Mouse (Mus musculus): ENCODE measurements around the gene Osbpl3.

DNA sequence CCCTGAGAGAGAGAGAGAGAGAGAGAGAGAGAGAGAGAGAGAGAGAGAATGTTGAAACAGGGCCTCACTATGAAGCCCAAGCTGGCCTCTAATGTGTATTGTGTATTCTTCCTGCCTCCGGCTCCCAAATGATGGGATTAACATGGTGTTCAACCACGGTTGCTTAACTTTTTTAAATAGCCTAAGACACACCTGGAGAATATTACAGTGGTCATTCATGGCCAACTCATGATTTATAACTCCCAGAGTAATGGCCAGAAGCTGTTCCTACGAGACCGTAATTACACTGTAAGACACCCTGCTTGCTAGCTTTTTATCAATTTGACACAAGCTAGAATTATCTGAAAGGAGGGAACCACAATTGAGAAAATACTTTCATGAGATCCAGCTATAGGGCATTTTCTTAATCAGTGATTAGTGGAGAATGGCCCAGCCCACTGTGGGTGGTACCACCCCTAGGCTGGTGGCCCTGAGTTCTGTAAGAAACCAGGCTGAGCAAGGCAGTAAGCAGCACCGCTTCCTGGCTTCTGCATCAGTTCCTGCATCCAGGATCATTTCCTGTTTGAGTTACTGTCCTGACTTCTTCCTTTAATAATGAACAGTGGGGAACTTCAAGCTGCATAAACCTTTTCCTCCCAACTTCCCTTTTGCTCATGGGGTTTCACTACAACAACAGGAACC lies 115.6 kb downstream of the Osbpl3 start:
- TF ChIP-seq CTCF (IDR thresholded peaks at IDR 0.05; ENCODE audit: insufficient read depth, low read length) (no peak), POLR2A (IDR thresholded peaks at IDR 0.05; ENCODE audit: borderline replicate concordance, extremely low read depth, low read depth, low read length) (no peak)

All from lung, adult 2 months (tissue).